Mouse (Mus musculus): ENCODE measurements at regions not wholly inside any gene's neighbourhood (a gene's known extent, or its start where the extent isn't known, plus 50 kb on each side); places are given as distances from the start of the nearest gene placed in this dataset.
"Not testable (repeated sequence)": the region's sequence is repeated elsewhere in the genome, so short reads cannot be mapped to it uniquely, and the experiment has no call there.

DNA sequence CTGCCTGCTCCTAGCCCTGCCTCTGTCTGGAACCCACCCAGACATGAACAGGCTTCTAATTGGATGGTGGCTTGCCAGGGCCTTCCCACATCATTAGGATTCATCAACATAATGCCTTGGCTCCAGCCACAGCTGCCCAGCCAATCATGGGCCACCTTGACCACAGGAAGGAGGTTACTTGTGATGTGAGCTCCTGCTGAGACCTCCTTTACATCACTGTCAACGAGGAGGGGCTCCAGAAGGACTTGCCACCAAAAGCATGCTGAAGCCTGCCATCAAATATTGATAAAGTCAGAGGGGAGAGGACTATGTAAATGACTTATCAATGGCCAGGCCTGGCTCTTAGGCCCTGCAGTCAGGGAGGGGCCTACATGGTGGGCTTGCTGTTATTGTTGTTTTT is 175.6 kb downstream of the Map1s start:
- DNase-seq: peak; percentile 4 to 22

DNA sequence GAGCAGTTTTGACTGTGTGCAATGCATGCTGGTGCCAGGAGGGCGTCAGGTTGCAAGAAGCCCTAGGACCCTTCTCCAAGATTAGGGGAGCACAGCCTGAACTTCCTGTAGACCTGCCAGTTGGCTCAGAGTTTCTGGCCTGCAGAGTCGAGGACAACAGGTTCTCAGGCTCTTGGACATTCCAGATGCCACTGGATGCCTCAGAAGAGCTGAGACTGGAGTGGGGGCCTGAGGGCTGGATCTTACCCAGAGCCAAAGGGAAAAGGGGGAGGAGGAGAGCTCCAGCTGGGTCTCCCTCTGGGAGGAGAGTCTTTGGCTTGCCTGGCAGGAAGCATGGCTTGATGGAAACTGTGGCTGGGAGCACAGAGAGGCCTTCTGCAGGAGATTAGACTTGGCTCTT is 145.4 kb upstream of the Myo9b start:
- DNase-seq: not testable (repeated sequence)

DNA sequence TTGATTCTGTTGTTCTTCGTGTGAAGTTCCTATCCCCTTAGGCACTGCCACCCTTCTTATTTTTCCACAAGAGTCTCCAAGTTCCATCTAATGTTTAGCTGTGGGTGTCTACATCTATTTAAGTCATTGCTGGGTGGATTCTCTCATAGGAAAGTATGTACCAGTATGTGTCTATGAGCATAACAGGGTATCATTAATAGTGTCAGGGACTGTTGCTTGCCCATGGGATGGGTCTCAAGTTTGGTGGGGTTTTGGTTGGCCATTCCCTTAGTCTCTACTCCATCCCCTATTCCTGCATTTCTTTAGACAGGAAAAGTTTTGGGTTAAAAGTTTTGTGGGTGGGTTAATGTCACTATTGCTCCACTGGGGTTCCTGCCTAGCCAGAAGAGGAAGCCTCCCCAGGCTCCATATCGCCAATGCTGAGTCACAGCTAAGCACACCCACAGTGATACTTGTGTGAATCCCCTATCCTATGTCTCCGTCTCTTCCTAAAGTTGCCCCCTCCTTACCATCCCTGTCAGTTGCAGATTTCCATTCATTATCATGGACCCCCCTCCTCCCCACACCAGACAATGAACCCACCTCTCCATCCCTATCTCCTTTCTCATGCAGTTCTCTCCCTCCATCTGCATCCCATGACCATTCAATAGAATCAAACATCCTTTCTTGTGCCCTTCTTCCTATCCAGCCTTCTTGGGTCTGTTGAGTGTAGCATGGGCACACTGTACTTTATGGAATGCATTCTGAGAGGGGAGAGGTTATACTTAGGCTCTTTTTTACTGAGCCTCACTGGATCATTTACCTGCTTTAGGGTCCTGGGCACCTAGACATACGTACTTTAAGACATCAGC is 141.9 kb upstream of the Myo9b start:
- DNase-seq: no peak

DNA sequence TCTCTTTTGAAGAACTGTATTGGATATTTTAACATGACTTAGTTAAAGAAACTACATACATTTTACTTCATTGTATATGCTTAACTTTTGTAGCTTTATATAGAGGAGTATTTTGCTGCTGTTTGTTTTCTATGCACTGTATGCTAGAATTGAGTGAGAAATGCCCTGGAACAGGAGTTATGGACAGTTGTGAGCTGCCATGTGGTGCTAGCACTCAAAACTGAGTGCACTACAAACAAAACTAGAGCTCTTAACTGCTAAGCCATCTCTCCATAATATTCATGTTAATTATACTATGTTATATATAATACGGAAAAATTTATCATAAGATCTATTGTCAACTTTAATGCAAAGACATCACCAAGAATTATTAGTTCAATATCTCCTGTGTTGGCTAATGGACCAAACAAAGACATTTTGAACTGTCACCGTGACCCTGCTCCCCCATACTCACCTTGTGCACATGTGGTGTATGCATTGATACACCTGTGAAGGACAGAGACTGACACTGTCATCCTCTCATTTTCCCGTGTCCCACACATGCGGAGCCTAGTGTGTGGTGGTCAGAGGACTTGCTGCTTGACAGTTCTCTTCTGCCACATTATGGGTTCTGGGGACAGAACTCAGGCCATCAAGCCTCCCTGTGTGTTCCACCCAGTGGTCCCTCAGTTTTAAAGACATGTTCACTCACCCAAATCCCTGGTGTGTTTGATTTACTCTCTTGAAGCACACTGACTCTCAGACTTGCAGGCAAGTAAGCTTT is 141.0 kb upstream of the Myo9b start:
- DNase-seq: no peak

DNA sequence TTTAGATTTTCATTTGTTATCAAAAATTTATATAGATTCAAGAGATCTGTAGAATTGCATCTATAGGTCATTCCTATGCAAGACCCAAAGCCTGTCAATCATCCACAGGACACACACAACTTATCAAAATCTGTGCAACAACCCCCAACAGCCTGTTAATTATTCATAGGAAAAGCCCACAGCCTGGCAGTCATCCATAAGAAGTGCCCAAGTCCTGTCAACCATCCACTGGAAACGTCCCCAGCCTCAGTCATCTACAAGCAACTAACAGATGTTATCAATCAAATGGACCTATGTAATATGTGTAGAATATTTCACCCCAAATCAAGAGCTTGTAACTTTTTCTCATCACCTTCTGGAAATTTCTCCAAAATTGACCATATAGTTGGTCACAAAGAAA is 139.6 kb upstream of the Myo9b start:
- peak in 1 of 2 experiments; percentile 7 for DNase-seq

DNA sequence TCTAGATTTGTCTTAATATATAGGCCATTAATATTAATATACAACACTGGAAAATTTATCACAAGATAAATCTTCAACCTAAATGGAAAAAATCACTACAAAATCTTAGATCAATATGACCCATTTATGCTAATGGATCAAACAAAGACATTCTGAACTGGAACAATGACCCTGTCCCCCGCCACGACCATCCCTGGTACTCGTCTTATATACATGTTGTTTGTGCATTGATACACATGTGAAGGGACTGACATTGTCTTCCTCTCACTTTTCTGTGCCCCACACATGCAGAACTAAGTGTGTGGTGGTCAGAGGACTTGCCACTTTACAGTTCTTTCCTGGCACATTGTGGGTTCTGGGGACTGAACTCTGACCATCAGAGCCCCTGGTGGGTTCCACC is 135.4 kb upstream of the Myo9b start:
- DNase-seq: not testable (repeated sequence)

DNA sequence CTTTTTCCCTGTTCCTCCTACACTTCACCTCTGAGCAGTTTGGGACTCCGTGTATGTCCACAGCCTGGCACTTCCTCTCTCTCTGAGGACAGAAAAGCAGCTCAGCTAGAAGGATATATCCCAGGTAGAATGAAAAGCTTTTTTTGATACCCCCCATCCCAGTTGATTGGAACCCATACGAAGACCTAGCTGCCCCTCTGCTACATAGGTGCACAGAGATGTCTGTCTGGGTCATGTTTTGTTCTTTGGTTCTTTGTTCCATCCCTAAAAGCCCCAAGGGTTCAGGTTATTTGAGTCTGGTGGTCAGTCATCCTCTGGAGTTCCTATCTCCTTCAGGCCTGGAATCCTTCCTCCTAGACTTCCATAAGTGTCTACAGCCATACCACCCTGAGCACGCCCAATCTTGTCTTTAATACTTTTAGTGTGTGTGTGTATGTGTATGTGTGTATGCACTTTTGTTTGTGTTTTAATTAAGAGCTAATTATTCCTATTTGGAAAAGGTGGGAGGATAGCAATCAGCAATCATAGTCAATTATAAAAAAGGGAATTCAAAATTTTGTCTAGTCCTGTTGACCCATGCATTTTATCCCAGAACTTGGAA is 130.0 kb upstream of the Myo9b start:
- not testable (repeated sequence) for DNase-seq

DNA sequence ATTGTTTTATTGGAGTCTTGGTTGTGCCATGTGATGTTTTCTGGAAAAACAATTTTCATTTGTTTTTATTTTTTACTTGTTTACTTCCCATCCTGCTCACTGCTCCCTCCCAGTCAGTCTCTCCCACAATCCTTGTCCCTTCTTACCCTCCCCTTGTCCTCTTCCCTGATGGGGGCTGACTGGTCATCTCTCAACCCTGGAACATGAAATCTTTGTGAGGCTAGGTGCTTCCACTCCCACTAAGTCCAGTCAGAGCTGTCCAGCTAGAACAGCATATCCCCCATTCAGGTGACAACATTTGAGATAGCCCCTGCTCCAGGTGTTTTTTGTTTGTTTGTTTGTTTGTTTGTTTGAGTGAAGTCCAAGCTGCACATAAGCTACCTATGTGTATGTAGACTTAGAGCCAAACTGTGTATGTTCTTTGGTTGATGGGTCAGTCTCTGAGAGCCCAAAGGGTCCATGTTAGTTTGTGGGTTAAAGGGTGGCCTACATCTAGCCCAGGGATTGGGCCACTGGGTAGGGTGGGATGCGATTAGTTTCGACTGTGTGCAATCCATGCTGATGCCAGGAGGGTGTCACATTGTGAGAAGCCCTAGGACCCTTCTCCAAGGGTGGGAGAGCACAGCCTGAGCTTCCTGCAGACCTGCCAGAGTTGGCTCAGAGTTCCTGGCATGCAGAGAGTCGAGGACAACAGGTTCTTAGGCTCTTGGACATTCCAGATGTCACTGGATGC is 100.9 kb upstream of the Myo9b start:
- not testable (repeated sequence) for DNase-seq

DNA sequence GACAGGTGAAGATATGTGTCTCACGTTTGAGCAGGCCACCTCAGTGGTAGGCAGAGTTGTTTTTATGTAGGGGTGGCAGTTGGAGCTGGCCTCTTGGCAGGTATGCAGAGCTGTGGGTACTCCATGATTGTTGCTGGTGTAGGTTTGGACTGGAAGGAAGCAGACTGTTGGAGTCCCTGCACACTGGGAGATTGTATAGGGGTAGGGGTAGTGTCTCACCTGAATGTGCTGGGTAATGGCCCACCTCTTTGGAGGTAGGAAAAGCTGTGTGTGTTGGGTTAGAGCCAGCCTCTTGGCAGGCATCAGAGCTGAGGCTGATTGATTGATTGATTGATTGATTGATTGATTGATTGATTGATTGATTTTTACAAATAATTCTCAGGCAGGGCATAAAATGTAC is 79.6 kb upstream of the Myo9b start:
- not testable (repeated sequence) for DNase-seq

DNA sequence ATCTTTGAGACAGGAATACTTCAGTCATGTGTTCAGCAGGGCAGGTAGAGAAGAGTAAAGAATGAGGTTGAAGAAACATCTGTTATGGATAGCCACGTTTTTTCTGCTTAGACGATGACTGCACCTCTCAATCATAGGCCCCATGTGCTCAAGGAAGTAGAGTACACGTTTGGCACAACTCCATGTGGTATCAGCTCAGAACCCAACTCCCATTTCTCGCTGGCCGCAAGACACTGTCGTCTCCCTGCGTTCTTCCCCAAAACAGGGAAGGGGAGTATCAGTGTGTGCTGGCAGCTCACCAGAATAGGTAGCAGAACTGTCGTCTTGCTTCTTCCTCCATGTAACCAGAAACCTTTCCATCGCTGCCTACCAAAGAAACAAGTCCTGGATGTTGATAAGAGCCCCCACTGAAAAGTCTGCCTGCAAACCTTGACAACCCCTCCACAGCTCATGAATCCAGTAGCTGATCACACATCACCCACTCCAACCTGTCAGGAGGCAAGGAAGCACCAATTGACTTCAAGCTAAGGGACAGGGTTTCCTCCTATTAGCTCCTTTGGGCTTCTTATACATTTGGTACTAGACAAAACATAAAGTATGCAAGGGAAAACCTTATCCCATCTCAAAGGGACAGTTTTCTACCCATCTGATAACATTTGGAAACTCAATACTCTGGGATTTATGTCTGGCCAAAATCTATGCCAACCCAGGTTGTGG is 77.3 kb upstream of the Myo9b start:
- not testable (repeated sequence) for DNase-seq

Data from cerebellum, postnatal 14 days (tissue).